Mouse (Mus musculus) hindbrain, embryonic 12.5 days (tissue): ENCODE measurements around the gene Kcns3. TPM values are rescaled to one million over a fixed set of nuclear protein-coding genes. Genes with fewer than 3 reads are reported as not detected.

Experiments
- ATAC-seq: fragments of 200-750 bp; cut with Nextera tagmentation; 2 replicates; pipeline ENCODE4 v1.8.0; 2017; ENCODE audit warnings: moderate TSS enrichment; ENCODE audit not compliant: low FRiP score
- H3K27ac ChIP-seq: fragments of 300-500 bp; sonication (generic); 2 replicates; pipeline ENCODE4 v1.5.1; 2016; ENCODE audit warnings: mild to moderate bottlenecking
- H3K27me3 ChIP-seq: fragments of 300-500 bp; sonication (generic); 2 replicates; pipeline ENCODE4 v1.6.1; 2016; ENCODE audit warnings: mild to moderate bottlenecking
- H3K36me3 ChIP-seq: fragments of 300-500 bp; sonication (generic); 2 replicates; pipeline ENCODE4 v1.6.1; 2016; ENCODE audit warnings: mild to moderate bottlenecking
- H3K4me1 ChIP-seq: fragments of 300-500 bp; sonication (generic); 2 replicates; pipeline ENCODE4 v1.6.1; 2016
- H3K4me2 ChIP-seq: fragments of 300-500 bp; sonication (generic); replicated peaks from 2 replicates; pipeline ENCODE4 v1.6.1; 2016; ENCODE audit warnings: mild to moderate bottlenecking
- H3K4me3 ChIP-seq: fragments of 300-500 bp; sonication (generic); 2 replicates; pipeline ENCODE4 v1.5.1; 2016; ENCODE audit warnings: mild to moderate bottlenecking
- H3K9ac ChIP-seq: fragments of 300-500 bp; sonication (generic); 2 replicates; pipeline ENCODE4 v1.6.1; 2016; ENCODE audit warnings: mild to moderate bottlenecking, moderate library complexity
- H3K9me3 ChIP-seq: fragments of 300-500 bp; sonication (generic); replicated peaks from 2 replicates; pipeline ENCODE4 v1.6.1; 2016; ENCODE audit warnings: mild to moderate bottlenecking
- WGBS: fragments of 180-500 bp; shearing (Covaris S2); methylation state at CpG from one replicate; pipeline ENCODE4 v1.1.7; 2016; 5-methylcytosine and 5-hydroxymethylcytosine counted together
- polyA plus RNA-seq: library from polyadenylated mRNA; unstranded; fragments of >200 nt; fragmentation: Nextera tagmentation; extraction: Ambion mirVana; gene quantifications from 2 replicates; pipeline ENCODE4 v1.2.1, GENCODE M21; 2016

Kcns3 gene
- polyA plus RNA-seq, 1 experiment from 2014 or later, result 0.98 TPM

GRCm38 (mm10) chr12:11150192-11150935, 492 bp downstream of the Kcns3 start:
- peak; percentile 79 for ATAC-seq
- peak overlapping the region; percentile 50 for H3K9ac ChIP-seq
- H3K27ac ChIP-seq, result no peak overlapping the region
- no peaks in the 10 kb centered on the region for H3K36me3 ChIP-seq
- H3K4me3 ChIP-seq, result peak overlapping the region; percentile 52
- H3K9me3 ChIP-seq, result no peaks in the 10 kb centered on the region
- H3K4me2 ChIP-seq, result peak overlapping the region; percentile 94
- peaks cover 57% of the 10 kb centered on the region for H3K27me3 ChIP-seq
- peaks cover 8% of the 10 kb centered on the region for H3K4me1 ChIP-seq
- under 1% methylated on average over 60 of the region's 66 CpGs for WGBS

- peak overlapping the region; percentile 52 for H3K4me3 ChIP-seq
- no peak overlapping the region for H3K27ac ChIP-seq
- H3K4me1 ChIP-seq, result peaks cover 8% of the 10 kb centered on the region
- peaks cover 57% of the 10 kb centered on the region for H3K27me3 ChIP-seq
- no peaks in the 10 kb centered on the region for H3K9me3 ChIP-seq
- H3K36me3 ChIP-seq, result no peaks in the 10 kb centered on the region
- H3K4me2 ChIP-seq, result peak overlapping the region; percentile 94
- under 1% methylated on average over 41 of the region's 41 CpGs for WGBS
- peak; percentile 73 for ATAC-seq
- peak overlapping the region; percentile 50 for H3K9ac ChIP-seq
Measured at GRCm38 (mm10) chr12:11149421-11150191, 1.2 kb downstream of the Kcns3 start.

GRCm38 (mm10) chr12:11149121-11149420, 1.8 kb downstream of the Kcns3 start:
- no peak overlapping the region for H3K27ac ChIP-seq
- peak overlapping the region; percentile 50; the same call in 1 of the 2 replicates for H3K9ac ChIP-seq
- peak overlapping the region; percentile 94 for H3K4me2 ChIP-seq
- ATAC-seq, result peak; percentile 51; the same call in 1 of the 2 replicates
- 3% methylated on average over 14 of the region's 14 CpGs for WGBS
- peaks cover 8% of the 10 kb centered on the region for H3K4me1 ChIP-seq
- peaks cover 57% of the 10 kb centered on the region for H3K27me3 ChIP-seq
- no peaks in the 10 kb centered on the region for H3K36me3 ChIP-seq
- H3K9me3 ChIP-seq, result no peaks in the 10 kb centered on the region
- H3K4me3 ChIP-seq, result peak overlapping the region; percentile 52

GRCm38 (mm10) chr12:11144894-11145293, 6.0 kb downstream of the Kcns3 start:
- Histone ChIP-seq H3K4me1 (peaks cover 8% of the 10 kb centered on the region; the same call in 1 of the 2 replicates), H3K27me3 (peaks cover 25% of the 10 kb centered on the region), H3K36me3 (no peaks in the 10 kb centered on the region), H3K9ac (no peak overlapping the region), H3K27ac (no peak overlapping the region), H3K4me2 (no peak overlapping the region), H3K4me3 (no peak overlapping the region), H3K9me3 (no peaks in the 10 kb centered on the region)
- WGBS, result 70% methylated on average over 1 of the region's 1 CpGs
- no peak for ATAC-seq

GRCm38 (mm10) chr12:11132418-11132817, 18.4 kb downstream of the Kcns3 start:
- no peaks in the 10 kb centered on the region for H3K4me1 ChIP-seq
- no peaks in the 10 kb centered on the region for H3K27me3 ChIP-seq
- ATAC-seq, result no peak
- H3K4me2 ChIP-seq, result no peak overlapping the region
- H3K9me3 ChIP-seq, result no peaks in the 10 kb centered on the region
- no peaks in the 10 kb centered on the region for H3K36me3 ChIP-seq
- no peak overlapping the region for H3K9ac ChIP-seq
- no peak overlapping the region for H3K27ac ChIP-seq
- H3K4me3 ChIP-seq, result no peak overlapping the region

GRCm38 (mm10) chr12:11129188-11129587, 21.7 kb downstream of the Kcns3 start:
- Histone ChIP-seq H3K4me1 (no peaks in the 10 kb centered on the region), H3K9ac (no peak overlapping the region), H3K36me3 (no peaks in the 10 kb centered on the region), H3K4me2 (no peak overlapping the region), H3K9me3 (no peaks in the 10 kb centered on the region), H3K4me3 (no peak overlapping the region), H3K27me3 (no peaks in the 10 kb centered on the region), H3K27ac (no peak overlapping the region)
- 40% methylated on average over 3 of the region's 3 CpGs for WGBS
- no peak for ATAC-seq

- Histone ChIP-seq H3K36me3 (no peaks in the 10 kb centered on the region), H3K27ac (no peak overlapping the region), H3K4me3 (no peak overlapping the region), H3K27me3 (no peaks in the 10 kb centered on the region), H3K4me2 (no peak overlapping the region), H3K9me3 (no peaks in the 10 kb centered on the region), H3K4me1 (no peaks in the 10 kb centered on the region), H3K9ac (no peak overlapping the region)
- 73% methylated on average over 5 of the region's 5 CpGs for WGBS
- peak; percentile 43; the same call in 1 of the 2 replicates for ATAC-seq
Measured at GRCm38 (mm10) chr12:11126186-11126759, 24.6 kb downstream of the Kcns3 start.

- H3K36me3 ChIP-seq, result no peaks in the 10 kb centered on the region
- H3K4me1 ChIP-seq, result no peaks in the 10 kb centered on the region
- WGBS, result 89% methylated on average over 3 of the region's 3 CpGs
- no peak overlapping the region for H3K9ac ChIP-seq
- no peak overlapping the region for H3K27ac ChIP-seq
- no peaks in the 10 kb centered on the region for H3K9me3 ChIP-seq
- H3K4me3 ChIP-seq, result no peak overlapping the region
- ATAC-seq, result no peak
- no peaks in the 10 kb centered on the region for H3K27me3 ChIP-seq
- H3K4me2 ChIP-seq, result no peak overlapping the region
Measured at GRCm38 (mm10) chr12:11101565-11101964, 49.3 kb downstream of the Kcns3 start.

- no peak overlapping the region for H3K4me2 ChIP-seq
- no peak overlapping the region for H3K4me3 ChIP-seq
- 0 out of 2 replicates have a peak, but pooled peaks cover 4% of the 10 kb centered on the region for H3K9me3 ChIP-seq
- 69% methylated on average over 5 of the region's 5 CpGs for WGBS
- no peak overlapping the region for H3K9ac ChIP-seq
- no peak overlapping the region for H3K27ac ChIP-seq
- no peaks in the 10 kb centered on the region for H3K36me3 ChIP-seq
- no peaks in the 10 kb centered on the region for H3K4me1 ChIP-seq
- ATAC-seq, result no peak
- no peaks in the 10 kb centered on the region for H3K27me3 ChIP-seq
Measured at GRCm38 (mm10) chr12:11088626-11089372, 62.1 kb downstream of the Kcns3 start.

GRCm38 (mm10) chr12:11086866-11087265, 64.0 kb downstream of the Kcns3 start:
- Histone ChIP-seq H3K4me3 (no peak overlapping the region), H3K27ac (no peak overlapping the region), H3K4me1 (no peaks in the 10 kb centered on the region), H3K9me3 (0 out of 2 replicates have a peak, but pooled peaks cover 4% of the 10 kb centered on the region), H3K27me3 (no peaks in the 10 kb centered on the region), H3K9ac (no peak overlapping the region), H3K4me2 (no peak overlapping the region), H3K36me3 (no peaks in the 10 kb centered on the region)
- ATAC-seq, result no peak
- 71% methylated on average over 5 of the region's 5 CpGs for WGBS

GRCm38 (mm10) chr12:11071079-11071478, 79.8 kb downstream of the Kcns3 start:
- no peaks in the 10 kb centered on the region for H3K27me3 ChIP-seq
- WGBS, result 85% methylated on average over 2 of the region's 2 CpGs
- no peaks in the 10 kb centered on the region for H3K4me1 ChIP-seq
- no peaks in the 10 kb centered on the region for H3K36me3 ChIP-seq
- no peak for ATAC-seq
- H3K9ac ChIP-seq, result no peak overlapping the region
- H3K27ac ChIP-seq, result no peak overlapping the region
- no peak overlapping the region for H3K4me3 ChIP-seq
- no peak overlapping the region for H3K4me2 ChIP-seq
- no peaks in the 10 kb centered on the region for H3K9me3 ChIP-seq

GRCm38 (mm10) chr12:11066865-11067264, 84.0 kb downstream of the Kcns3 start:
- Histone ChIP-seq H3K4me3 (no peak overlapping the region), H3K27me3 (no peaks in the 10 kb centered on the region), H3K9ac (no peak overlapping the region), H3K9me3 (no peaks in the 10 kb centered on the region), H3K27ac (no peak overlapping the region), H3K36me3 (no peaks in the 10 kb centered on the region), H3K4me1 (no peaks in the 10 kb centered on the region), H3K4me2 (no peak overlapping the region)
- WGBS, result 47% methylated on average over 2 of the region's 2 CpGs
- peak; percentile 43; the same call in 1 of the 2 replicates for ATAC-seq
